Mouse (Mus musculus) lung, adult 2 months (tissue): ENCODE data around the gene Olfr982.

Experiments
- CTCF ChIP-seq: fragments of 200-500 bp; IDR thresholded peaks from 2 replicates; pipeline ENCODE4 v1.5.1; 2011; ENCODE audit warnings: mild to moderate bottlenecking, low read length, control low read depth; ENCODE audit not compliant: insufficient read depth
- POLR2A ChIP-seq: fragments of 200-500 bp; IDR thresholded peaks from 2 replicates; pipeline ENCODE4 v1.6.1; 2011; ENCODE audit warnings: low read depth, mild to moderate bottlenecking, control low read depth, low read length, borderline replicate concordance; ENCODE audit errors: extremely low read depth

DNA sequence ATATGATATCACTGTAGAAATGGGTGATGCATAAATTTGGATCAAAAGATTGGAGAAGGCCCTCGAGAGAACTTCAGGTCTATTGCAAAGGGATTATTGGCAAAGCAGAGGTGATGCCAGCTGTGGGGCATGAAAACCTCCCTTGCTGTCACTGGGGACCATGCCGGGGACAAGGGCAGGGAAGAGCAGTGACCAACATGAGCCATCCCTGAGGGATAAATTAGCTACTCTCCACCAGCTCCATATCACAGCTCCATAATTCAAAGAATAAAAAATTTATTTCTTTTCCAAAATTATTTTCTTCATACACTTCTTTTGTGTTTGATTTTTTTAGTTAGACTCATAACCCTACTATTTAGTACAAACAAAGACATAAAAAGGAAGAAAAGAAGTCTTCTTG lies 40.5 kb downstream of the Olfr982 start, which contains the start of gene Olfr984:
- TF ChIP-seq CTCF (no peak), POLR2A (no peak)
